Mouse (Mus musculus) MEL (cell line): ENCODE measurements at regions not wholly inside any gene's neighbourhood (a gene's known extent, or its start where the extent isn't known, plus 50 kb on each side); places are given as distances from the start of the nearest gene placed in this dataset.

ENCODE experiments used
- DNase-seq: peaks from one replicate; pipeline ENCODE4 v3.0.0; 2011; ENCODE audit warnings: low read depth, low spot score
- H3K27ac ChIP-seq: 2 replicates; pipeline ENCODE4 v1.5.1; 2012; ENCODE audit warnings: low read depth, mild to moderate bottlenecking, control low read depth, low read length, moderate library complexity; ENCODE audit not compliant: control insufficient read depth
- H3K27me3 ChIP-seq, 2 experiments: fragments of 150-350 bp in 1 of 2; sonication (generic) in 1 of 2; 2 replicates each; pipeline ENCODE4 v1.6.1; 2012; ENCODE audit warnings: low read length in 2 of 2, mild to moderate bottlenecking in 2 of 2, improper control_type of control experiment in 1 of 2, moderate library complexity in 1 of 2; ENCODE audit not compliant: insufficient read depth in 2 of 2, control insufficient read depth in 1 of 2
- H3K36me3 ChIP-seq, 2 experiments: 2 replicates each; pipeline ENCODE4 v1.6.1; 2012 to 2014; ENCODE audit warnings: low read length in 2 of 2, improper control_type of control experiment in 1 of 2, inconsistent platforms in 1 of 2, mild to moderate bottlenecking in 1 of 2; ENCODE audit not compliant: insufficient read depth in 2 of 2, control insufficient read depth in 1 of 2
- H3K4me1 ChIP-seq, 2 experiments: fragments of 150-350 bp in 1 of 2; sonication (generic) in 1 of 2; 2 replicates each; pipeline ENCODE4 v1.6.1; 2012; ENCODE audit warnings: low read length in 2 of 2, improper control_type of control experiment in 1 of 2, mild to moderate bottlenecking in 1 of 2; ENCODE audit not compliant: insufficient read depth in 2 of 2, control insufficient read depth in 1 of 2
- H3K4me3 ChIP-seq, 2 experiments: fragments of 150-350 bp in 1 of 2; sonication (generic) in 1 of 2; 2 replicates each; pipeline ENCODE4 v1.5.1; 2012; ENCODE audit warnings: low read depth in 2 of 2, low read length in 2 of 2, mild to moderate bottlenecking in 2 of 2, moderate library complexity in 2 of 2, control low read depth in 1 of 2, improper control_type of control experiment in 1 of 2; ENCODE audit not compliant: control insufficient read depth in 1 of 2, insufficient read depth in 1 of 2
- H3K79me2 ChIP-seq: 2 replicates; pipeline ENCODE4 v1.6.1; 2012; ENCODE audit warnings: mild to moderate bottlenecking, low read length, moderate library complexity; ENCODE audit not compliant: control insufficient read depth, poor library complexity, insufficient read depth
- H3K9ac ChIP-seq: 2 replicates; pipeline ENCODE4 v1.6.1; 2012; ENCODE audit warnings: low read depth, mild to moderate bottlenecking, control low read depth, low read length, moderate library complexity; ENCODE audit not compliant: control insufficient read depth, poor library complexity, severe bottlenecking
- H3K9me3 ChIP-seq: fragments of 150-350 bp; sonication (generic); replicated peaks from 2 replicates; pipeline ENCODE4 v1.6.1; 2012; ENCODE audit warnings: mild to moderate bottlenecking, low read length, improper control_type of control experiment, moderate library complexity; ENCODE audit not compliant: insufficient read depth
- BHLHE40 ChIP-seq: IDR thresholded peaks from 2 replicates; pipeline ENCODE4 v1.6.1; 2012; ENCODE audit warnings: low read depth, mild to moderate bottlenecking, inconsistent platforms, low read length, improper control_type of control experiment, borderline replicate concordance
- CHD1 ChIP-seq: IDR thresholded peaks from 2 replicates; pipeline ENCODE4 v1.6.1; 2012; ENCODE audit warnings: low read depth, mild to moderate bottlenecking, inconsistent platforms, low read length, improper control_type of control experiment
- CHD2 ChIP-seq: IDR thresholded peaks from 2 replicates; pipeline ENCODE4 v1.6.1; 2011; ENCODE audit warnings: low read length, improper control_type of control experiment
- E2F4 ChIP-seq: IDR thresholded peaks from 2 replicates; pipeline ENCODE4 v1.6.1; 2011; ENCODE audit warnings: low read depth, low read length, improper control_type of control experiment, borderline replicate concordance
- EP300 ChIP-seq, 2 experiments: IDR thresholded peaks; 2 replicates each; pipeline ENCODE4 v1.6.1; 2011; ENCODE audit warnings: improper control_type of control experiment in 2 of 2, low read length in 2 of 2, low read depth in 1 of 2, mild to moderate bottlenecking in 1 of 2
- ETS1 ChIP-seq: IDR thresholded peaks from 2 replicates; pipeline ENCODE4 v1.6.1; 2012; ENCODE audit warnings: low read depth, mild to moderate bottlenecking, inconsistent platforms, low read length, improper control_type of control experiment, moderate library complexity
- GABPA ChIP-seq: IDR thresholded peaks from 2 replicates; pipeline ENCODE4 v1.6.1; 2012; ENCODE audit warnings: low read depth, mild to moderate bottlenecking, inconsistent platforms, low read length, improper control_type of control experiment, moderate library complexity
- GATA1 ChIP-seq: IDR thresholded peaks from 2 replicates; pipeline ENCODE4 v1.6.1; 2011; ENCODE audit warnings: low read depth, low read length, improper control_type of control experiment
- HCFC1 ChIP-seq: IDR thresholded peaks from 2 replicates; pipeline ENCODE4 v1.6.1; 2012; ENCODE audit warnings: low read depth, mild to moderate bottlenecking, inconsistent platforms, low read length, improper control_type of control experiment, moderate library complexity
- JUND ChIP-seq: IDR thresholded peaks from 2 replicates; pipeline ENCODE4 v1.6.1; 2011; ENCODE audit warnings: low read depth, mild to moderate bottlenecking, improper control_type of control experiment, low read length
- MAFK ChIP-seq: IDR thresholded peaks from 2 replicates; pipeline ENCODE4 v1.6.1; 2011; ENCODE audit warnings: low read depth, mild to moderate bottlenecking, low read length, improper control_type of control experiment, borderline replicate concordance
- MAZ ChIP-seq: IDR thresholded peaks from 2 replicates; pipeline ENCODE4 v1.6.1; 2012; ENCODE audit warnings: low read depth, mild to moderate bottlenecking, inconsistent platforms, low read length, improper control_type of control experiment
- MEF2A ChIP-seq: IDR thresholded peaks from 2 replicates; pipeline ENCODE4 v1.6.1; 2014; ENCODE audit warnings: low read depth, mild to moderate bottlenecking, inconsistent platforms, low read length, improper control_type of control experiment; ENCODE audit not compliant: poor library complexity, insufficient replicate concordance, severe bottlenecking; ENCODE audit errors: extremely low read depth
- MYB ChIP-seq: IDR thresholded peaks from 2 replicates; pipeline ENCODE4 v1.6.1; 2011; ENCODE audit warnings: mild to moderate bottlenecking, low read depth, low read length, improper control_type of control experiment
- MYC ChIP-seq: IDR thresholded peaks from 2 replicates; pipeline ENCODE4 v1.6.1; 2011; ENCODE audit warnings: low read depth, mild to moderate bottlenecking, low read length, improper control_type of control experiment, moderate library complexity
- NELFE ChIP-seq: IDR thresholded peaks from 2 replicates; pipeline ENCODE4 v1.6.1; 2011; ENCODE audit warnings: low read depth, low read length, improper control_type of control experiment
- POLR2A ChIP-seq, 2 experiments: IDR thresholded peaks; 2 replicates each; pipeline ENCODE4 v1.6.1; 2011 to 2012; ENCODE audit warnings: low read length in 2 of 2, mild to moderate bottlenecking in 2 of 2, control low read depth in 1 of 2, improper control_type of control experiment in 1 of 2, low read depth in 1 of 2, moderate library complexity in 1 of 2; ENCODE audit not compliant: control insufficient read depth in 1 of 2, insufficient read depth in 1 of 2, poor library complexity in 1 of 2
- POLR2AphosphoS5 ChIP-seq: IDR thresholded peaks from 2 replicates; pipeline ENCODE4 v1.6.1; 2012; ENCODE audit warnings: low read depth, borderline replicate concordance, mild to moderate bottlenecking, inconsistent platforms, low read length, moderate library complexity, mixed read lengths
- RAD21 ChIP-seq: IDR thresholded peaks from 2 replicates; pipeline ENCODE4 v1.6.1; 2011; ENCODE audit warnings: mild to moderate bottlenecking, low read depth, low read length, improper control_type of control experiment
- RCOR1 ChIP-seq: IDR thresholded peaks from 2 replicates; pipeline ENCODE4 v1.6.1; 2012; ENCODE audit warnings: low read depth, mild to moderate bottlenecking, inconsistent platforms, low read length, improper control_type of control experiment
- SIN3A ChIP-seq: IDR thresholded peaks from 2 replicates; pipeline ENCODE4 v1.6.1; 2012; ENCODE audit warnings: low read length, improper control_type of control experiment, inconsistent platforms
- TBP ChIP-seq: IDR thresholded peaks from 2 replicates; pipeline ENCODE4 v1.8.0; 2011; ENCODE audit warnings: low read depth, low read length, improper control_type of control experiment
- UBTF ChIP-seq: IDR thresholded peaks from 2 replicates; pipeline ENCODE4 v1.6.1; 2012; ENCODE audit warnings: low read depth, mild to moderate bottlenecking, inconsistent platforms, low read length, improper control_type of control experiment, moderate library complexity, borderline replicate concordance; ENCODE audit not compliant: insufficient read depth
- USF1 ChIP-seq: IDR thresholded peaks from 2 replicates; pipeline ENCODE4 v1.6.1; 2014; ENCODE audit warnings: low read depth, mild to moderate bottlenecking, inconsistent platforms, low read length, improper control_type of control experiment, moderate library complexity
- USF2 ChIP-seq, 2 experiments: IDR thresholded peaks; 2 replicates each; pipeline ENCODE4 v1.6.1; 2011 to 2012; ENCODE audit warnings: improper control_type of control experiment in 2 of 2, low read length in 2 of 2, borderline replicate concordance in 1 of 2, inconsistent platforms in 1 of 2, low read depth in 1 of 2, mild to moderate bottlenecking in 1 of 2; ENCODE audit not compliant: insufficient read depth in 1 of 2
- ZC3H11A ChIP-seq: IDR thresholded peaks from 2 replicates; pipeline ENCODE4 v1.6.1; 2012; ENCODE audit warnings: low read depth, mild to moderate bottlenecking, inconsistent platforms, low read length, improper control_type of control experiment
- ZMIZ1 ChIP-seq: IDR thresholded peaks from 2 replicates; pipeline ENCODE4 v1.6.1; 2012; ENCODE audit warnings: low read depth, mild to moderate bottlenecking, inconsistent platforms, low read length, improper control_type of control experiment, moderate library complexity
- ZNF384 ChIP-seq: IDR thresholded peaks from 2 replicates; pipeline ENCODE4 v1.6.1; 2012; ENCODE audit warnings: low read depth, mild to moderate bottlenecking, inconsistent platforms, low read length, improper control_type of control experiment

DNA sequence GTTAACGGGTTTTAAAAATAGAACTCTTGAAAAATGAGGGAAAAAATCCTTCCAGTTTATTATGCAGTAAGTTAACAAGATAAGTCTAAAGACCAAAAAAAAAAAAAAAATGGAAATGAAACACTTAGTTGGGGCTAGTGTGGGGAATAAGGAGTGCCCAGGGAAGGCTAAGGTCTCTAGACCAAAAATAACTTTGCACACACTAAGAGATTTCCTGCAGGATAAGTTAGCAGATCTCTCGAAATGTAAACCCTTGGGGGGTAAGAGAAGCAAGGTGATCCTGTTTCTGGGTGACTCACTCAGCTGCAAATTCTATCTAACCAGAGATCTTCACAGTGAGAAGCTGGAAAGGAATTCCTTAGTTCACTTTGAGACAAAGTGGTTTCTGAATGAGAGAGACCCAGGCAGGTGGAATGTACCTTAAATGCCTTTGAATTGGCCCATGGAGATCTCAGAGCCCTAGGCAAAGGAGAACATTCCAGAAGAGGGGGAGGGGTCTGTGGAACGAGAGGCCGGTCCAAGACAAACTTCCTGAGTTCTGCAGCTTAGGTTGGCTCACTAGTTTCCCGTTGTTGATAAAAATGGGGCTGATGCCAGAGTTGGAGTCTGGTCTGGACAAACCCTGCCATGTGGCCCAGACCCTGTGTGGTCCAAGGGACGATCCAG is 126.8 kb upstream of the Adgrl2 start:
- DNase-seq, result no peak
- H3K36me3 ChIP-seq, result 0 out of 4 replicates have a peak, but pooled peaks cover 0 to 2% of the 10 kb centered on the region in 2 experiments
- H3K4me3 ChIP-seq, result no peak overlapping the region
- no peaks in the 10 kb centered on the region for H3K9me3 ChIP-seq
- H3K4me1 ChIP-seq, result peaks cover 0 to 5% of the 10 kb centered on the region in 2 experiments; a peak in 2 of 4 replicates
- no peak overlapping the region for H3K9ac ChIP-seq
- TF ChIP-seq GATA1 (no peak), MAZ (no peak), MYB (no peak), RAD21 (no peak), NELFE (no peak), USF2 (IDR thresholded peaks at IDR 0.05; ENCODE audit: borderline replicate concordance in 1 of 2, insufficient read depth in 1 of 2, low read depth in 1 of 2, low read length in 2 of 2) (no peak), ZC3H11A (no peak), E2F4 (no peak), USF1 (no peak), ZNF384 (no peak), CHD2 (no peak), ETS1 (no peak), CHD1 (no peak), RCOR1 (no peak), TBP (no peak), MEF2A (no peak), UBTF (no peak), SIN3A (no peak), MYC (no peak), GABPA (no peak)
- no peaks in the 10 kb centered on the region for H3K79me2 ChIP-seq
- H3K27ac ChIP-seq, result no peak overlapping the region
- no peaks in the 10 kb centered on the region for H3K27me3 ChIP-seq

DNA sequence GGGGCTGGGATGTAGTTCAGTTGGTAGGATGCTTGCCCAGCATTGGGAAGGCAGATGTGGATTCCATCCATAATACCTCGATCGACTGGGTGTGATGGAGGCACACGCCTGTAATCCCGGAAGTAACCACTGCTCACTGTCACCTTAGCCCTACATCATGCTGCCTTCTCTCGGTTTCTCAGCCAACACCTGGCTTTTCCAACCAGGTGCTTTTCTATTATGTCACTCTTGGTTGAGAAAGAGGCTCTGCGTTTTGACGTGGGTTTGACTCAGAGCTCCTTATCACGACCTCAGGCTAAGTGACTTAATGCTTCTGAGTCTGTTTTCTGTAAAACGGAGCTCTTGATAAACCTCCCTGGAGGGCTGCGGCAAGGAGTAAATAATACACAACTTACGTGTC is 126.2 kb upstream of the Adgrl2 start:
- no peaks in the 10 kb centered on the region for H3K9me3 ChIP-seq
- no peak overlapping the region for H3K9ac ChIP-seq
- peaks cover 0 to 4% of the 10 kb centered on the region in 2 experiments; a peak in 1 of 4 replicates for H3K36me3 ChIP-seq
- H3K4me1 ChIP-seq, result peaks cover 2 to 10% of the 10 kb centered on the region in 2 experiments; a peak in 3 of 4 replicates
- no peak for TF ChIP-seq ZMIZ1
- no peak for TF ChIP-seq TBP
- no peak for TF ChIP-seq POLR2AphosphoS5
- TF ChIP-seq MYB, result no peak
- no peak for TF ChIP-seq CHD2
- TF ChIP-seq HCFC1, result no peak
- TF ChIP-seq GATA1, result no peak
- no peak for TF ChIP-seq BHLHE40
- no peak for TF ChIP-seq SIN3A
- TF ChIP-seq POLR2A (IDR thresholded peaks at IDR 0.05; ENCODE audit: control insufficient read depth in 1 of 2, insufficient read depth in 1 of 2, low read depth in 1 of 2, low read length in 2 of 2, poor library complexity in 1 of 2), result no peak
- TF ChIP-seq ETS1, result no peak
- no peak for TF ChIP-seq MAFK
- TF ChIP-seq GABPA, result no peak
- no peak for TF ChIP-seq CHD1
- no peak for TF ChIP-seq NELFE
- TF ChIP-seq JUND, result no peak
- TF ChIP-seq ZC3H11A, result no peak
- TF ChIP-seq EP300 (IDR thresholded peaks at IDR 0.05; ENCODE audit: low read depth in 1 of 2, low read length in 2 of 2), result no peak
- no peak for DNase-seq
- no peaks in the 10 kb centered on the region for H3K27me3 ChIP-seq
- no peak overlapping the region for H3K4me3 ChIP-seq
- H3K27ac ChIP-seq, result no peak overlapping the region
- no peaks in the 10 kb centered on the region for H3K79me2 ChIP-seq
